Mouse (Mus musculus): ENCODE results near the gene Ptpre. TPM values are rescaled to one million over a fixed set of nuclear protein-coding genes. Genes with fewer than 3 reads are reported as not detected.
"Not testable (repeated sequence)": the region's sequence is repeated elsewhere in the genome, so short reads cannot be mapped to it uniquely, and the experiment has no call there.

The Ptpre gene
- polyA plus RNA-seq, 2 experiments: 1.8 to 1.9 TPM

- Histone ChIP-seq H3K9ac (replicated peaks) (no peak overlapping the region), H3K4me1 (replicated peaks; ENCODE audit: control insufficient read depth in 2 of 2, insufficient read depth in 2 of 2, low read length in 1 of 2) (no peaks in the 10 kb centered on the region), H3K9me3 (ENCODE audit: control insufficient read depth, low read length) (no peaks in the 10 kb centered on the region), H3K27me3 (ENCODE audit: control insufficient read depth, insufficient read depth, low read length) (no peaks in the 10 kb centered on the region), H3K27ac (no peak overlapping the region), H3K36me3 (replicated peaks; ENCODE audit: control insufficient read depth, insufficient read depth, low read depth) (no peaks in the 10 kb centered on the region), H3K4me3 (ENCODE audit: insufficient read depth in 1 of 2, low read depth in 2 of 2, low read length in 2 of 2) (no peak overlapping the region), H3K4me2 (ENCODE audit: low read depth) (no peak overlapping the region)
- TF ChIP-seq EP300 (IDR thresholded peaks at IDR 0.05; ENCODE audit: low read depth) (no peak), CTCF (IDR thresholded peaks at IDR 0.05; ENCODE audit: low read depth) (no peak)
- no peak for ATAC-seq (ENCODE audit: insufficient read depth)
- 69% methylated on average over 2 of the region's 2 CpGs for WGBS (ENCODE audit: insufficient replicate concordance)
- no peak for DNase-seq (ENCODE audit: low read depth in 3 of 3, low spot score in 3 of 3)
Measured at GRCm38 (mm10) chr7:135666314-135666713, 129.0 kb downstream of the Ptpre start.

GRCm38 (mm10) chr7:135668852-135669739 lies 131.8 kb downstream of the Ptpre start:
- Histone ChIP-seq H3K4me1 (replicated peaks; ENCODE audit: control insufficient read depth in 2 of 2, insufficient read depth in 2 of 2, low read length in 1 of 2) (no peaks in the 10 kb centered on the region), H3K27me3 (ENCODE audit: control insufficient read depth, insufficient read depth, low read length) (no peaks in the 10 kb centered on the region), H3K9me3 (ENCODE audit: control insufficient read depth, low read length) (no peaks in the 10 kb centered on the region), H3K4me3 (ENCODE audit: insufficient read depth in 1 of 2, low read depth in 2 of 2, low read length in 2 of 2) (no peak overlapping the region), H3K9ac (replicated peaks) (no peak overlapping the region), H3K36me3 (replicated peaks; ENCODE audit: control insufficient read depth, insufficient read depth, low read depth) (no peaks in the 10 kb centered on the region), H3K27ac (no peak overlapping the region), H3K4me2 (ENCODE audit: low read depth) (no peak overlapping the region)
- DNase-seq (ENCODE audit: low read depth in 3 of 3, low spot score in 3 of 3) (peak; percentile 20 to 54 (median 43)), ATAC-seq (ENCODE audit: insufficient read depth) (peak; percentile 34)
- TF ChIP-seq CTCF (IDR thresholded peaks at IDR 0.05; ENCODE audit: low read depth) (peak; percentile 89), EP300 (IDR thresholded peaks at IDR 0.05; ENCODE audit: low read depth) (no peak)
- 64% methylated on average over 16 of the region's 16 CpGs for WGBS (ENCODE audit: insufficient replicate concordance)

- Histone ChIP-seq H3K4me1 (replicated peaks; ENCODE audit: control insufficient read depth in 2 of 2, insufficient read depth in 2 of 2, low read length in 1 of 2) (no peaks in the 10 kb centered on the region), H3K27me3 (ENCODE audit: control insufficient read depth, insufficient read depth, low read length) (no peaks in the 10 kb centered on the region), H3K4me2 (ENCODE audit: low read depth) (no peak overlapping the region), H3K4me3 (ENCODE audit: insufficient read depth in 1 of 2, low read depth in 2 of 2, low read length in 2 of 2) (no peak overlapping the region), H3K36me3 (replicated peaks; ENCODE audit: control insufficient read depth, insufficient read depth, low read depth) (no peaks in the 10 kb centered on the region), H3K27ac (no peak overlapping the region), H3K9ac (replicated peaks) (no peak overlapping the region), H3K9me3 (ENCODE audit: control insufficient read depth, low read length) (no peaks in the 10 kb centered on the region)
- no peak for DNase-seq (ENCODE audit: low read depth in 3 of 3, low spot score in 3 of 3)
- TF ChIP-seq CTCF (IDR thresholded peaks at IDR 0.05; ENCODE audit: low read depth): no peak
- no peak for TF ChIP-seq EP300 (IDR thresholded peaks at IDR 0.05; ENCODE audit: low read depth)
- ATAC-seq (ENCODE audit: insufficient read depth): no peak
- 54% methylated on average over 3 of the region's 3 CpGs for WGBS (ENCODE audit: insufficient replicate concordance)
Measured at GRCm38 (mm10) chr7:135673576-135673975, 136.3 kb downstream of the Ptpre start.

GRCm38 (mm10) chr7:135676722-135677121 lies 139.4 kb downstream of the Ptpre start:
- no peaks in the 10 kb centered on the region for H3K27me3 ChIP-seq (ENCODE audit: control insufficient read depth, insufficient read depth, low read length)
- WGBS (ENCODE audit: insufficient replicate concordance): 76% methylated on average over 8 of the region's 8 CpGs
- H3K4me3 ChIP-seq (ENCODE audit: insufficient read depth in 1 of 2, low read depth in 2 of 2, low read length in 2 of 2): no peak overlapping the region
- TF ChIP-seq CTCF (IDR thresholded peaks at IDR 0.05; ENCODE audit: low read depth) (no peak), EP300 (IDR thresholded peaks at IDR 0.05; ENCODE audit: low read depth) (no peak)
- no peak overlapping the region for H3K9ac ChIP-seq (replicated peaks)
- H3K27ac ChIP-seq: no peak overlapping the region
- no peak overlapping the region for H3K4me2 ChIP-seq (ENCODE audit: low read depth)
- H3K9me3 ChIP-seq (ENCODE audit: control insufficient read depth, low read length): no peaks in the 10 kb centered on the region
- H3K36me3 ChIP-seq (replicated peaks; ENCODE audit: control insufficient read depth, insufficient read depth, low read depth): no peaks in the 10 kb centered on the region
- no peaks in the 10 kb centered on the region for H3K4me1 ChIP-seq (replicated peaks; ENCODE audit: control insufficient read depth in 2 of 2, insufficient read depth in 2 of 2, low read length in 1 of 2)
- DNase-seq (ENCODE audit: low read depth in 3 of 3, low spot score in 3 of 3) (no peak), ATAC-seq (ENCODE audit: insufficient read depth) (no peak)

GRCm38 (mm10) chr7:135680334-135680733 lies 143.1 kb downstream of the Ptpre start:
- H3K9me3 ChIP-seq (ENCODE audit: control insufficient read depth, low read length): no peaks in the 10 kb centered on the region
- ATAC-seq (ENCODE audit: insufficient read depth) (peak; percentile 31; the same call in 1 of the 2 replicates), DNase-seq (ENCODE audit: low read depth in 3 of 3, low spot score in 3 of 3) (peak in 2 of 3 experiments; percentile 33 to 43)
- TF ChIP-seq EP300 (IDR thresholded peaks at IDR 0.05; ENCODE audit: low read depth) (no peak), CTCF (IDR thresholded peaks at IDR 0.05; ENCODE audit: low read depth) (peak; percentile 89)
- H3K27me3 ChIP-seq (ENCODE audit: control insufficient read depth, insufficient read depth, low read length): no peaks in the 10 kb centered on the region
- peaks cover 10% of the 10 kb centered on the region for H3K36me3 ChIP-seq (replicated peaks; ENCODE audit: control insufficient read depth, insufficient read depth, low read depth)
- H3K4me1 ChIP-seq (replicated peaks; ENCODE audit: control insufficient read depth in 2 of 2, insufficient read depth in 2 of 2, low read length in 1 of 2): no peaks in the 10 kb centered on the region
- no peak overlapping the region for H3K4me2 ChIP-seq (ENCODE audit: low read depth)
- H3K27ac ChIP-seq: no peak overlapping the region
- no peak overlapping the region for H3K9ac ChIP-seq (replicated peaks)
- H3K4me3 ChIP-seq (ENCODE audit: insufficient read depth in 1 of 2, low read depth in 2 of 2, low read length in 2 of 2): no peak overlapping the region
- WGBS (ENCODE audit: insufficient replicate concordance): 65% methylated on average over 5 of the region's 5 CpGs

- H3K36me3 ChIP-seq (replicated peaks; ENCODE audit: control insufficient read depth, insufficient read depth, low read depth): peaks cover 48% of the 10 kb centered on the region
- DNase-seq (ENCODE audit: low read depth in 3 of 3, low spot score in 3 of 3); H3K4me1 ChIP-seq (replicated peaks; ENCODE audit: control insufficient read depth in 2 of 2, insufficient read depth in 2 of 2, low read length in 1 of 2); H3K4me3 ChIP-seq (ENCODE audit: insufficient read depth in 1 of 2, low read depth in 2 of 2, low read length in 2 of 2); H3K9me3 ChIP-seq (ENCODE audit: control insufficient read depth, low read length); H3K27ac ChIP-seq; H3K9ac ChIP-seq (replicated peaks); H3K27me3 ChIP-seq (ENCODE audit: control insufficient read depth, insufficient read depth, low read length); H3K4me2 ChIP-seq (ENCODE audit: low read depth): not testable (repeated sequence)
- peak; percentile 11; the same call in 1 of the 2 replicates for ATAC-seq (ENCODE audit: insufficient read depth)
- WGBS (ENCODE audit: insufficient replicate concordance): 64% methylated on average over 4 of the region's 4 CpGs
Measured at GRCm38 (mm10) chr7:135684098-135684497, 146.8 kb downstream of the Ptpre start.

Data from liver, embryonic 14.5 days (tissue).